Mouse (Mus musculus): ENCODE data around the gene 4930579G24Rik. TPM values are rescaled to one million over a fixed set of nuclear protein-coding genes. Genes with fewer than 3 reads are reported as not detected.

4930579G24Rik gene
- total RNA-seq, 2 experiments from 2014 or later, result 1.6 to 2.5 TPM

- no peak for DNase-seq
- intact Hi-C loops (cut with DNase I), result no loop called here
Observed at GRCm38 (mm10) chr3:79676411-79676810, 47.5 kb downstream of the 4930579G24Rik start.

Other genes starting within 250 kb of the 4930579G24Rik start
- gene Fnip2, start 61.3 kb upstream of the 4930579G24Rik start, total RNA-seq (2021), result 10 to 100 TPM; 42.9 to 46.9 TPM
- gene Ppid, start 37.7 kb upstream of the 4930579G24Rik start, total RNA-seq (2021), result 10 to 100 TPM; 75.0 to 78.1 TPM
- gene Etfdh, start 421 bp downstream of the 4930579G24Rik start, total RNA-seq (2021), result 10 to 100 TPM; 27.0 to 30.0 TPM
- 10 to 100 TPM; 27.1 to 27.5 TPM for gene Rxfp1, start 108.8 kb downstream of the 4930579G24Rik start, total RNA-seq (2021)
- gene Tmem144, start 223.7 kb downstream of the 4930579G24Rik start, total RNA-seq (2021), result 1 to 10 TPM; 2.8 to 3.6 TPM